Mouse (Mus musculus) embryonic facial prominence, embryonic 10.5 days (tissue): Measurements from ENCODE around the gene Ssc5d. TPM values are rescaled to one million over a fixed set of nuclear protein-coding genes. Genes with fewer than 3 reads are reported as not detected.
A peak's percentile ranks its signal among the peaks of the same experiment; 100 is the strongest.

ENCODE experiments used
- DNase-seq: peaks from one replicate; pipeline ENCODE4 v3.0.0-alpha.2; 2017; ENCODE audit warnings: low spot score
- H3K27ac ChIP-seq: fragments of 300-500 bp; sonication (generic); replicated peaks from 2 replicates; pipeline ENCODE4 v1.5.1; 2016; ENCODE audit warnings: mild to moderate bottlenecking
- H3K27me3 ChIP-seq: fragments of 300-500 bp; sonication (generic); replicated peaks from 2 replicates; pipeline ENCODE4 v1.6.1; 2016; ENCODE audit warnings: low read depth, mild to moderate bottlenecking; ENCODE audit not compliant: poor library complexity, severe bottlenecking
- H3K36me3 ChIP-seq: fragments of 300-500 bp; sonication (generic); replicated peaks from 2 replicates; pipeline ENCODE4 v1.6.1; 2016; ENCODE audit warnings: mild to moderate bottlenecking, moderate library complexity
- H3K4me1 ChIP-seq: fragments of 300-500 bp; sonication (generic); 2 replicates; pipeline ENCODE4 v1.6.1; 2016
- H3K4me3 ChIP-seq: fragments of 300-500 bp; sonication (generic); 2 replicates; pipeline ENCODE4 v1.5.1; 2016; ENCODE audit warnings: mild to moderate bottlenecking, moderate library complexity
- H3K9me3 ChIP-seq: fragments of 300-500 bp; sonication (generic); 2 replicates; pipeline ENCODE4 v1.6.1; 2016; ENCODE audit warnings: mild to moderate bottlenecking
- WGBS: fragments of 180-500 bp; shearing (Covaris S2); methylation state at CpG from one replicate; pipeline ENCODE4 v1.1.7; 2016; 5-methylcytosine and 5-hydroxymethylcytosine counted together
- polyA plus RNA-seq: library from polyadenylated mRNA; unstranded; fragments of >200 nt; fragmentation: Nextera tagmentation; extraction: Ambion mirVana; gene quantifications from 2 replicates; pipeline ENCODE4 v1.2.1, GENCODE M21; 2016

The Ssc5d gene
- polyA plus RNA-seq, 1 experiment from 2014 or later = 1.4 TPM

DNA sequence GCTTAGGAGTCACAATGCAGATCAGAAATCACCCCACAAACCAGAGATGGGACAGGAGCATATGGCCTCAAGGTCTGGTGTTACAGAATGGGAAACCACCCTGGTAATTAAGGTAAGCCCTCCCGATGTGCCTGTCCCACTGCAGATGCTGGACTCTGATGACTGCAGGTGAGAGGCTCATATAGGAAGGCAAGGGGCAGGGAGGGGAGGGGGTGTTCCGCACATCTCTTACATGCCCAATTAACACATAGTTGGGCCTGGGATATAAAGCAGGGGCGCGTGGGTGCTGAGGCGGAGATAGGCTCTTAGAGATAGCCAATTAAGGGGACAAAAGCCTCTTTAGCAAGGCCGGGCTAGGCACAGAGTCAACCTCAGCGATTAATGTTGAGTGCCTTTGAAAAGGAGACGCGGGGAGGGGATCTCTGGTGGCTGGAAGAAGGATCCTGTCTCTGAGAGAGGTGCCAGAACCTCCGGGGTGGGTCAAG, 19.1 kb upstream of the Ssc5d start, which contains the start of gene Gm36210:
Gene Gm36210, minus strand, starts transcription at position 51 of the 485 bp plus-strand sequence.
- WGBS = 62% methylated on average over 10 of the region's 10 CpGs
- DNase-seq = no peak

DNA sequence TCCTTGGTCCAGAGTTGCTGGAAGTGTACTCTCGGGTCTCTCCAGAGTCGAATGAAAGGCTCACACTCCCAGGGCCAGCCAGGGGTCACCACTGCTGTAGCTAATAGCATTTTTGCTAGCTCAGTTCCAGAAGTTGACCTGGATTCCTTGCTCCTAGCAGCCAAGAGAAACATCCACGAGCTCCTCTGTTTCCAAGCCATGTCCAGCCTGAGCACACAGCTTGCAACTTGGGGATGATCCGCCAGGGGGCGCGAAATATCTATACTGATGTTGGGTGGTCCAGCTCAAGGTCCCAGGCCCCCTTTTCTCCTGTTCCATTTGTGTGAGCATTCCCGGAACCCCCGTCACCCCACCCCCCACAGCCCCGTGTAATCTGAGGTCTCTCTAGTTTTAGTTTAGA, 14.0 kb upstream of the Ssc5d start:
- WGBS = 37% methylated on average over 9 of the region's 9 CpGs
- Histone ChIP-seq H3K36me3 (no peaks in the 10 kb centered on the region), H3K4me3 (no peak overlapping the region; the same call in 1 of the 2 replicates), H3K9me3 (no peaks in the 10 kb centered on the region), H3K27me3 (no peaks in the 10 kb centered on the region), H3K4me1 (peaks cover 13% of the 10 kb centered on the region), H3K27ac (no peak overlapping the region)
- DNase-seq = peak; percentile 77

More for the DNA sequence above, 19.1 kb upstream of the Ssc5d start, which contains the start of gene Gm36210:
- Histone ChIP-seq H3K27ac (no peak within 1 kb of the TSS), H3K4me1 (no peaks in the 10 kb centered on the region), H3K36me3 (no peaks in the 10 kb centered on the region), H3K9me3 (no peaks in the 10 kb centered on the region), H3K4me3 (no peak within 1 kb of the TSS), H3K27me3 (no peaks in the 10 kb centered on the region)

DNA sequence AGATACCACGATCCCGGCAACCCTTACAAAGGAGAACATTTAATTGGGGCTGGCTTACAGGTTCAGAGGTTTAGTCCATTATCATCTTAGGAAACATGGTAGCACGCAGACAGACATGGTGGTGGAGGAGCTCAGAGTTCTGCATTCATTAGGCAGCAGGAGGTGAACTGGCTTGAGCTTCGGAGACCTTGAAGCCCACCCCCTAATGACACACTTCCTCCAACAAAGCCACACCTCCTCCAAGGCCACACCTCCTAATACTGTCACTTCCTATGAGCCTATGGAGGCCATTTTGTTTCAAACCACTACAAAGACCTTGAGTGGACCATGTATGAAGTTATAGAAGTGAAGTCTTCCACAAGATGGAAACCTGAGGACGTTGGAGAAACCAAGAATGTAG, 13.3 kb upstream of the Ssc5d start:
- no peak for DNase-seq
- H3K4me3 ChIP-seq = no peak overlapping the region
- H3K27ac ChIP-seq = no peak overlapping the region
- H3K4me1 ChIP-seq = peaks cover 20% of the 10 kb centered on the region
- H3K27me3 ChIP-seq = no peaks in the 10 kb centered on the region
- H3K36me3 ChIP-seq = peaks cover 3% of the 10 kb centered on the region; the same call in 1 of the 2 replicates
- H3K9me3 ChIP-seq = no peaks in the 10 kb centered on the region
- WGBS = 64% methylated on average over 5 of the region's 5 CpGs

- Histone ChIP-seq H3K27me3 (no peaks in the 10 kb centered on the region), H3K36me3 (peaks cover 32% of the 10 kb centered on the region), H3K9me3 (no peaks in the 10 kb centered on the region; the same call in 1 of the 2 replicates), H3K4me3 (peak within 1 kb of the TSS; percentile 69), H3K27ac (peak within 1 kb of the TSS; percentile 98), H3K4me1 (peaks cover 22% of the 10 kb centered on the region)
- under 1% methylated on average over 56 of the region's 56 CpGs for WGBS
- DNase-seq = peak; percentile 96
Measured at GRCm38 (mm10) chr7:4915007-4915665, 10.4 kb upstream of the Ssc5d start, which contains the start of gene Zfp628. Zfp628 (plus strand) TSS chr7:4915217.

- H3K27ac ChIP-seq = peak overlapping the region; percentile 98
- peak overlapping the region; percentile 69 for H3K4me3 ChIP-seq
- no peaks in the 10 kb centered on the region for H3K27me3 ChIP-seq
- H3K4me1 ChIP-seq = peaks cover 29% of the 10 kb centered on the region
- DNase-seq = peak; percentile 35
- H3K9me3 ChIP-seq = peaks cover 4% of the 10 kb centered on the region; the same call in 1 of the 2 replicates
- peaks cover 39% of the 10 kb centered on the region for H3K36me3 ChIP-seq
- WGBS = 28% methylated on average over 14 of the region's 14 CpGs
Measured at GRCm38 (mm10) chr7:4915669-4916416, 9.7 kb upstream of the Ssc5d start.

- H3K27ac ChIP-seq = no peak overlapping the region
- peaks cover 46% of the 10 kb centered on the region for H3K4me1 ChIP-seq
- 90% methylated on average over 2 of the region's 2 CpGs for WGBS
- DNase-seq = no peak
- H3K27me3 ChIP-seq = no peaks in the 10 kb centered on the region
- peaks cover 4% of the 10 kb centered on the region; the same call in 1 of the 2 replicates for H3K9me3 ChIP-seq
- H3K4me3 ChIP-seq = no peak overlapping the region
- peaks cover 46% of the 10 kb centered on the region for H3K36me3 ChIP-seq
Measured at GRCm38 (mm10) chr7:4917494-4917893, 8.1 kb upstream of the Ssc5d start.

GRCm38 (mm10) chr7:4918681-4919080, 6.9 kb upstream of the Ssc5d start:
- no peak overlapping the region for H3K27ac ChIP-seq
- H3K27me3 ChIP-seq = no peaks in the 10 kb centered on the region
- H3K36me3 ChIP-seq = peaks cover 46% of the 10 kb centered on the region
- 94% methylated on average over 15 of the region's 15 CpGs for WGBS
- H3K4me3 ChIP-seq = no peak overlapping the region
- peaks cover 58% of the 10 kb centered on the region for H3K4me1 ChIP-seq
- DNase-seq = no peak
- H3K9me3 ChIP-seq = peaks cover 4% of the 10 kb centered on the region; the same call in 1 of the 2 replicates

GRCm38 (mm10) chr7:4919096-4919495, 6.5 kb upstream of the Ssc5d start:
- H3K36me3 ChIP-seq = peaks cover 46% of the 10 kb centered on the region
- no peak overlapping the region for H3K27ac ChIP-seq
- no peak overlapping the region for H3K4me3 ChIP-seq
- DNase-seq = no peak
- H3K27me3 ChIP-seq = no peaks in the 10 kb centered on the region
- H3K9me3 ChIP-seq = peaks cover 4% of the 10 kb centered on the region; the same call in 1 of the 2 replicates
- H3K4me1 ChIP-seq = peaks cover 62% of the 10 kb centered on the region
- WGBS = 82% methylated on average over 21 of the region's 21 CpGs

- Histone ChIP-seq H3K27me3 (no peaks in the 10 kb centered on the region), H3K4me1 (peaks cover 66% of the 10 kb centered on the region), H3K9me3 (peaks cover 4% of the 10 kb centered on the region; the same call in 1 of the 2 replicates), H3K27ac (peak overlapping the region; percentile 2; the same call in 1 of the 2 replicates), H3K4me3 (0 out of 2 replicates have a peak overlapping the region, but pooled peaks have one; percentile 6), H3K36me3 (peaks cover 46% of the 10 kb centered on the region)
- WGBS = 88% methylated on average over 21 of the region's 21 CpGs
- no peak for DNase-seq
Measured at GRCm38 (mm10) chr7:4919971-4920370, 5.6 kb upstream of the Ssc5d start.

- H3K4me3 ChIP-seq = 0 out of 2 replicates have a peak overlapping the region, but pooled peaks have one; percentile 6
- H3K27me3 ChIP-seq = no peaks in the 10 kb centered on the region
- H3K27ac ChIP-seq = peak overlapping the region; percentile 92
- peaks cover 71% of the 10 kb centered on the region for H3K4me1 ChIP-seq
- peaks cover 4% of the 10 kb centered on the region; the same call in 1 of the 2 replicates for H3K9me3 ChIP-seq
- H3K36me3 ChIP-seq = peaks cover 46% of the 10 kb centered on the region
- no peak for DNase-seq
- 89% methylated on average over 19 of the region's 19 CpGs for WGBS
Measured at GRCm38 (mm10) chr7:4920496-4920895, 5.1 kb upstream of the Ssc5d start.

- 61% methylated on average over 23 of the region's 23 CpGs for whole genome bisulfite sequencing
- Histone ChIP-seq H3K27ac (peak overlapping the region; percentile 92), H3K4me3 (peak overlapping the region; percentile 56; the same call in 1 of the 2 replicates), H3K9me3 (peaks cover 4% of the 10 kb centered on the region; the same call in 1 of the 2 replicates), H3K4me1 (peaks cover 73% of the 10 kb centered on the region), H3K36me3 (peaks cover 46% of the 10 kb centered on the region), H3K27me3 (no peaks in the 10 kb centered on the region)
- DNase-seq = peak; percentile 25
Measured at GRCm38 (mm10) chr7:4920976-4921823, 4.4 kb upstream of the Ssc5d start.
